Mouse (Mus musculus): ENCODE results near the gene Hoxc5. TPM values are rescaled to one million over a fixed set of nuclear protein-coding genes. Genes with fewer than 3 reads are reported as not detected.

The Hoxc5 gene
- polyA plus RNA-seq, 1 experiment from 2014 or later = not detected

- H3K4me3 ChIP-seq = no peak overlapping the region
- no peaks in the 10 kb centered on the region for H3K4me1 ChIP-seq
- no peak for ATAC-seq
- H3K27me3 ChIP-seq = peaks cover 100% of the 10 kb centered on the region
- no peak overlapping the region for H3K9ac ChIP-seq
- H3K27ac ChIP-seq = no peak overlapping the region
- no peaks in the 10 kb centered on the region for H3K36me3 ChIP-seq (ENCODE audit: poor library complexity, severe bottlenecking)
- H3K4me2 ChIP-seq = no peak overlapping the region
- WGBS = under 1% methylated on average over 43 of the region's 43 CpGs
- no peaks in the 10 kb centered on the region for H3K9me3 ChIP-seq (replicated peaks)
These were observed 60.3 kb downstream of the Hoxc5 start for GRCm38 (mm10) chr15:103027266-103028235.

GRCm38 (mm10) chr15:103028916-103029512, 61.8 kb downstream of the Hoxc5 start:
- Histone ChIP-seq H3K9ac (no peak overlapping the region), H3K9me3 (replicated peaks) (no peaks in the 10 kb centered on the region), H3K4me2 (no peak overlapping the region), H3K27ac (no peak overlapping the region), H3K4me3 (no peak overlapping the region), H3K4me1 (no peaks in the 10 kb centered on the region), H3K36me3 (ENCODE audit: poor library complexity, severe bottlenecking) (no peaks in the 10 kb centered on the region), H3K27me3 (peaks cover 100% of the 10 kb centered on the region)
- 8% methylated on average over 9 of the region's 9 CpGs for WGBS
- no peak for ATAC-seq

GRCm38 (mm10) chr15:103030142-103030541, 62.9 kb downstream of the Hoxc5 start:
- Histone ChIP-seq H3K27ac (no peak overlapping the region), H3K27me3 (peaks cover 100% of the 10 kb centered on the region), H3K4me3 (no peak overlapping the region), H3K4me1 (no peaks in the 10 kb centered on the region), H3K9ac (no peak overlapping the region), H3K9me3 (replicated peaks) (no peaks in the 10 kb centered on the region), H3K36me3 (ENCODE audit: poor library complexity, severe bottlenecking) (no peaks in the 10 kb centered on the region), H3K4me2 (no peak overlapping the region)
- ATAC-seq = no peak
- 0% methylated on average over 8 of the region's 8 CpGs for WGBS

GRCm38 (mm10) chr15:103032167-103032566, 64.9 kb downstream of the Hoxc5 start:
- Histone ChIP-seq H3K36me3 (ENCODE audit: poor library complexity, severe bottlenecking) (no peaks in the 10 kb centered on the region), H3K9ac (no peak overlapping the region), H3K27me3 (peaks cover 100% of the 10 kb centered on the region), H3K4me1 (no peaks in the 10 kb centered on the region), H3K27ac (no peak overlapping the region), H3K4me2 (no peak overlapping the region), H3K9me3 (replicated peaks) (no peaks in the 10 kb centered on the region), H3K4me3 (no peak overlapping the region)
- no peak for ATAC-seq
- 0% methylated on average over 1 of the region's 3 CpGs for WGBS

- no peak overlapping the region for H3K4me3 ChIP-seq
- no peak for ATAC-seq
- no peak overlapping the region for H3K4me2 ChIP-seq
- no peak overlapping the region for H3K27ac ChIP-seq
- H3K4me1 ChIP-seq = no peaks in the 10 kb centered on the region
- H3K27me3 ChIP-seq = peaks cover 100% of the 10 kb centered on the region
- no peaks in the 10 kb centered on the region for H3K36me3 ChIP-seq (ENCODE audit: poor library complexity, severe bottlenecking)
- no peak overlapping the region for H3K9ac ChIP-seq
- no peaks in the 10 kb centered on the region for H3K9me3 ChIP-seq (replicated peaks)
- WGBS = under 1% methylated on average over 26 of the region's 26 CpGs
These were observed 65.7 kb downstream of the Hoxc5 start for GRCm38 (mm10) chr15:103032646-103033575.

- Histone ChIP-seq H3K27ac (no peak overlapping the region), H3K4me1 (no peaks in the 10 kb centered on the region), H3K4me2 (no peak overlapping the region), H3K36me3 (ENCODE audit: poor library complexity, severe bottlenecking) (no peaks in the 10 kb centered on the region), H3K9me3 (replicated peaks) (no peaks in the 10 kb centered on the region), H3K9ac (no peak overlapping the region), H3K27me3 (peaks cover 100% of the 10 kb centered on the region), H3K4me3 (no peak overlapping the region; the same call in 1 of the 2 replicates)
- ATAC-seq = no peak
- under 1% methylated on average over 24 of the region's 24 CpGs for WGBS
These were observed 67.0 kb downstream of the Hoxc5 start for GRCm38 (mm10) chr15:103034043-103034806.

- under 1% methylated on average over 34 of the region's 34 CpGs for WGBS
- no peak overlapping the region for H3K27ac ChIP-seq
- no peak overlapping the region for H3K4me3 ChIP-seq
- no peak for ATAC-seq
- no peaks in the 10 kb centered on the region for H3K36me3 ChIP-seq (ENCODE audit: poor library complexity, severe bottlenecking)
- no peak overlapping the region for H3K4me2 ChIP-seq
- H3K4me1 ChIP-seq = no peaks in the 10 kb centered on the region
- peaks cover 100% of the 10 kb centered on the region for H3K27me3 ChIP-seq
- H3K9ac ChIP-seq = no peak overlapping the region
- H3K9me3 ChIP-seq (replicated peaks) = no peaks in the 10 kb centered on the region
These were observed 67.7 kb downstream of the Hoxc5 start for GRCm38 (mm10) chr15:103034807-103035547.

GRCm38 (mm10) chr15:103035548-103035881, 68.3 kb downstream of the Hoxc5 start:
- H3K4me2 ChIP-seq = no peak overlapping the region
- H3K27me3 ChIP-seq = peaks cover 100% of the 10 kb centered on the region
- no peak overlapping the region for H3K27ac ChIP-seq
- no peaks in the 10 kb centered on the region for H3K36me3 ChIP-seq (ENCODE audit: poor library complexity, severe bottlenecking)
- 1% methylated on average over 14 of the region's 14 CpGs for WGBS
- no peak for ATAC-seq
- no peak overlapping the region for H3K4me3 ChIP-seq
- H3K9ac ChIP-seq = no peak overlapping the region
- H3K9me3 ChIP-seq (replicated peaks) = no peaks in the 10 kb centered on the region
- H3K4me1 ChIP-seq = no peaks in the 10 kb centered on the region

- H3K4me3 ChIP-seq = no peak overlapping the region
- H3K27me3 ChIP-seq = peaks cover 100% of the 10 kb centered on the region
- ATAC-seq = no peak
- no peaks in the 10 kb centered on the region for H3K4me1 ChIP-seq
- 15% methylated on average over 1 of the region's 1 CpGs for WGBS
- H3K4me2 ChIP-seq = no peak overlapping the region
- H3K36me3 ChIP-seq (ENCODE audit: poor library complexity, severe bottlenecking) = no peaks in the 10 kb centered on the region
- no peak overlapping the region for H3K9ac ChIP-seq
- H3K9me3 ChIP-seq (replicated peaks) = no peaks in the 10 kb centered on the region
- no peak overlapping the region for H3K27ac ChIP-seq
These were observed 70.3 kb downstream of the Hoxc5 start for GRCm38 (mm10) chr15:103037579-103037978.

GRCm38 (mm10) chr15:103038701-103039480, 71.6 kb downstream of the Hoxc5 start:
- ATAC-seq = no peak
- Histone ChIP-seq H3K4me1 (no peaks in the 10 kb centered on the region), H3K9me3 (replicated peaks) (no peaks in the 10 kb centered on the region), H3K27me3 (peaks cover 100% of the 10 kb centered on the region), H3K4me2 (no peak overlapping the region), H3K36me3 (ENCODE audit: poor library complexity, severe bottlenecking) (no peaks in the 10 kb centered on the region), H3K9ac (no peak overlapping the region), H3K27ac (no peak overlapping the region), H3K4me3 (no peak overlapping the region)
- WGBS = 5% methylated on average over 10 of the region's 10 CpGs
